Mouse (Mus musculus) right cerebral cortex, adult 18-20 months (tissue): ENCODE data around the gene Gsg1l.
A peak's percentile ranks its signal among the peaks of the same experiment; 100 is the strongest.

Source experiments
- DNase-seq: peaks from one replicate; pipeline ENCODE4 v3.0.0; 2022; ENCODE audit warnings: mixed read lengths

Gene Gsg1l

GRCm38 (mm10) chr7:126082286-126082741 lies at the start of gene Gsg1l:
Gsg1l (minus strand) TSS chr7:126082411.
- peak; percentile 62 for DNase-seq

GRCm38 (mm10) chr7:126127673-126128072 lies 45.5 kb upstream of the Gsg1l start:
- no peak for DNase-seq

- DNase-seq, result no peak
Measured at GRCm38 (mm10) chr7:126126502-126126901, 44.3 kb upstream of the Gsg1l start.

- DNase-seq, result no peak
Measured at GRCm38 (mm10) chr7:126121533-126121932, 39.3 kb upstream of the Gsg1l start.

GRCm38 (mm10) chr7:126119819-126120218 lies 37.6 kb upstream of the Gsg1l start:
- DNase-seq, result no peak

DNA sequence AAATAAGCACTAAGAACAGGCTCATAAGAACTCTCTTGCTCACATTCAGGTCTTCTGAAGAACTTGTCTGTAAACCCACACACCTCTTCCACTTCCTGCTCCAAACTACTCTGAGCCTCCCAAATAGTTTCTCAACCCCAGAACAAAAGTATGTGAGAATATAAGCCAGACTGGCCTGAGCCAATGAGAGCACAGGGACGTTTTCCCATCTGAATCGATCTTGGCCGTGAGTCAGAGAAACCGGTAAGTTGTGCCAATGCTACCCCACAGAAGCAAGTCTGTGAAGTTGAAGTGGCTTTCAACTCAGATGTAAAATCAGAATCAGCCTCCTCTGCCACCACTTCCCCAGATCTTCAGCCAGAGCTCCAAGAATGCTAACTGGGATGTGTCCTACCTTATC lies 31.1 kb upstream of the Gsg1l start:
- DNase-seq, result no peak

GRCm38 (mm10) chr7:126111230-126111629 lies 29.0 kb upstream of the Gsg1l start:
- no peak for DNase-seq

GRCm38 (mm10) chr7:126109898-126110297 lies 27.7 kb upstream of the Gsg1l start:
- no peak for DNase-seq

DNA sequence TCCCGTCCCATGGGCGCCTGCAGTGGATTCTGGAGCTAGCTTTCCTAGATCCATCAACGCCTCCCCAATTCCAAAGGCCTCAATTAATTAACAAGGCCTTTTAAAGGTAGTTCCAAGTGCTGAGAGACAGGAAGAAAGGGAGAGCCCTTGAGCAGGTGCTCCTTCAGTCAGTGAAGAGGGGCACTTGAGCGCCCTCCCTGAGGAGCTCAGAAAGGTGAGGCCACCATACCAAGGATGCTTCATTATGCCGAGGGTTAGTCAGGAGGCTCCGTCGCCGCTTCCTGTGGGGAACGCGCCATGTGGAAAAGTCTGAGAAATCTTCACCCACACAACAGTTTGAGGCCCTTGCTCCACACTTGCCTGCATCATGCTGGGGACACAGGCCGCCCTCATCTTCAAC lies 18.2 kb upstream of the Gsg1l start:
- no peak for DNase-seq

- no peak for DNase-seq
Measured at GRCm38 (mm10) chr7:126099835-126100234, 17.6 kb upstream of the Gsg1l start.

- DNase-seq, result no peak
Measured at GRCm38 (mm10) chr7:126099163-126099775, 17.1 kb upstream of the Gsg1l start.

DNA sequence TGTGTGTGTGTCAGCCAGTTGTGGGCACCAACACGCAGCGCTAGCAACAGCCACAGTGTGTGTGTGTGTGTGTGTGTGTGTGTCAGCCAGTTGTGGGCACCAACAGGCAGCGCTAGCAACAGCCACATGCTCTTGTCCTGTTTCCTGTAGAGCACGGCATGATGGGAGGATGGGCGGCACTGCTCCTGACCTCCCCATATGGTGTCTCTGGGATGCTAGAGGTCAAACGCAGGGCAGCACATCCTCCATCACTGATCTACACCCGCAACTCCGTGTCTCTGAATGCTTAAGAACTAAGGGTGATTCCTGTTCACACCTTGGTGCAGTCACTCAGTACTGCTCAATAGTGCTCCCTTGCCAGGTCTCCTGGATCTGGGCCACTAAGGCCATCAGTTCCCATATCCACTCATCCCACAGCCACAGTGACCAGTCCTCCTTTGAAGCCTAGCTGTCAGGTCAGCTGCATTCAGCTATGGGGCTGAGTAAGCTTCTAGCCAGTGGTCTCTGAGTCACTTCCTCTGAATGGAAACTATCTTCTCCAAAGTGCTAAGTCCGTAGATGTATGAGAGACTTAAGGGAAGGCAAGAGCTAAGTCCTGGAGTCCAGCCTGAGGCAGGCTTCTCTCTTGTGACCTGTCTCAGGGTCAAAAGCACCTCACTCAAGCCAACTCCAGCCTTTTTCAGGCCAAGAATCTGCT lies 15.2 kb upstream of the Gsg1l start:
- DNase-seq, result no peak

- no peak for DNase-seq
Measured at GRCm38 (mm10) chr7:126096596-126096995, 14.4 kb upstream of the Gsg1l start.

GRCm38 (mm10) chr7:126094738-126095137 lies 12.5 kb upstream of the Gsg1l start:
- no peak for DNase-seq

- DNase-seq, result no peak
Measured at GRCm38 (mm10) chr7:126093162-126093561, 11.0 kb upstream of the Gsg1l start.

- peak; percentile 55 for DNase-seq
Measured at GRCm38 (mm10) chr7:126089782-126090181, 7.6 kb upstream of the Gsg1l start.

DNA sequence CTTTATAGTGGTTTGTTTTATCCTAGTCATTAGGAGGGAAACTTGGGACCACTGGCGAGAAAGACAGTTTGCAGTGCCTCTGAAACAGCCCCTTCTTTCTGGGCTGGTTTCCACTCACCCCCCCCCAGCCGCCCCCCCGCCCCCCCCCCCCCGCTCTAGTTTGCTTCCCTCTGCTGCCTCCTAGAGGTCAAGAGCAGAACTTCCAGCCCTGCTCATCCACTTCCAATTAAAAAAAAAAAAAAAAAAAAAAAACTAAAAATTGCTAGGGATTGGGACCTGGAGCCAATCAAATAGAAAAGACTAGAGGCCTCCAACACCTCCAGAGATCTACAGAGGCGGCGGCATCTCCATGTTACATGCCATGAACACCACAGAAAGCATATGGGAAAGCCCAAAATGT lies 5.9 kb upstream of the Gsg1l start:
- DNase-seq, result no peak

DNA sequence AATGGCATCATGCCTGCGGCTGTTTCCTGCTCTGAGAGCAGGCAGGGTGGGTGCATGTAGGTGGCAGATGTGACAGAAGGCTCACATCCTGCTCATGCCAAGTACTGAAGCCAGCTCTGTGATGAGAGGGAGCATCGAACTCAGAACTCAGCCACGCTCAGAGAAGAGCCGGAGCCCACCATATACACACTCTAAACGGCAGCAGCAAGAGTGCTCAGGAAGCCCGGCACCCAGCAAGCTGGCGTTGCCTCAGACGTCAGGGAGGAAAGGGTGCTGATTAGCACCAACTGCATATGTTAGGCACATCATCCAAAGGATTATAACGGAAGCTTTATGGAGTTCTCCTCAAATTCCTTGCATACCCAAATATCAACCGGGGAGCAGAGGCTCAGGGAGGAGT lies 5.4 kb upstream of the Gsg1l start:
- DNase-seq, result no peak

- DNase-seq, result no peak
Measured at GRCm38 (mm10) chr7:126086321-126086741, 4.1 kb upstream of the Gsg1l start.

DNA sequence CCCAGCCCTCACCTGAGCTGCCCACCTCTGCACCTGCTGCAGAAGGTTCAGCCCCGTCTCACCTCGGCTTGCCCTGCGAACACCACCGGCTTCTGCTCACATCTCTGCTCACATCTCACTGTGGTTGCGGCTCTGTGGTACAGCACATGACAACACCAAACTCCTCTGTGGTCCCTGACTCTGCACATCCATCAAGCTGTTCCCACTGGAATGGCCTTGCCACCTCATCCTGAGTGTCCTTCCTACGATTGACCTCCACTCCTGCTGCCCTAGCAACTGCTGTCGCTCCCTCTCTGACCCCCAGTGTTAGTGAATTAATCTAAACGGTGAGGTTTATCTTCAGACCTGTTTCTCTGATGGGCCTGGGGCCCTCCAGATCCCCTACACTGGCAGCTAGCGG lies 2.9 kb upstream of the Gsg1l start:
- no peak for DNase-seq

DNA sequence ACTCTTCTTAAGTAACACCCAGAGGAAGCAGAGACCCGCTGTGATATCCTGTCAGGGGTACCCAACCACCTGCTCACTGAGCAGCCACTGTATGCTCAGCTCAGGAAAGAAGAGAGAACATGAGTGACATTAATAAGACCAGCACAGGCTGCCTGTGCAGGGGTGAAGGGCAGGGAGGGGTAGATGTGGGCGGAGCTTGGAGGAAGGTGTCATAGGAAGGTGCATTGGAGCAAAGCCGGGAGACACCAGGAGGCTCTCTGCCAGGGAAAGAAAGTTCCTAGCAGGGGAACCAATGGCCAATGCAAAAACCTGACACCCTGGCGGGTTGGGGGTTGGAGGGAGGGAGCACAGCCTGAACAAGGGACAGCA lies 1.8 kb upstream of the Gsg1l start:
- DNase-seq, result no peak

- DNase-seq, result peak; percentile 32
Measured at GRCm38 (mm10) chr7:126083341-126083979, 1.2 kb upstream of the Gsg1l start.

DNA sequence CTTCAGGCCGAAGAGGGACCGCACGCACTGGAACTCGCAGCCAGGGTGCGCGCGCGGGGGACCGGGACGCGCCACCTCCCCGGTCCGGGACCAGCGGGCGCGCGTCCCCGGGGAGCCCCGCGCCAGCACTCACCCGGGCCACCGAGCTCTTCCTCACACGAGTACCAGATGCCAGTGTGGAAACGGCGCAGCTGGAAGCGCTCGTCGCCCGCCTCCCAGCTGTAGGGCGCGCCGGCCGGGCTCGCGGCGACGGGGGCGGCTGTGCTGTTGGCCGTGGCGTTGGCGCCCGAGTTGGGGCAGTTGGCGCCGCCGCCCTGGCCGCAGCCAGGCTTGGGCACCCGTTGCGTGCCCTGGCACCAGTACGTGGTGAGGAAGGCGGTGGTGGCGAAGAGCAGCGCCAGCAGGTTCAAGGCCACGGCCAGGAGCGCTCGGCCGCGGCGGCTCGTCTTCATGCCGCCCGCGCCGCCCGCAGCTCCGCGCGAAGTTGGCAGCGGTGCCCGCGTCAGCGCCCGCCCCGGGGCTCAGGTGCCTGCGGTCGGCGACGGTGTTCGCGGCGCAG lies 405 bp downstream of the Gsg1l start:
- no peak for DNase-seq
